Mouse (Mus musculus) gastrocnemius, postnatal 4 days (tissue): ENCODE measurements around the gene Pdk1. TPM values are rescaled to one million over a fixed set of nuclear protein-coding genes. Genes with fewer than 3 reads are reported as not detected.
A peak's percentile ranks its signal among the peaks of the same experiment; 100 is the strongest.
"Not testable (repeated sequence)": the region's sequence is repeated elsewhere in the genome, so short reads cannot be mapped to it uniquely, and the experiment has no call there.

Source experiments
- DNase-seq, 2 experiments: peaks; one replicate each; pipeline ENCODE4 v3.0.0; 2021 to 2022; ENCODE audit warnings: low spot score in 2 of 2, mixed read lengths in 2 of 2
- long read RNA-seq, 2 experiments: library from polyadenylated mRNA; stranded (forward); transcript quantifications; one replicate each; pipeline ENCODE4 v2.0.0; 2021
- total RNA-seq, 2 experiments: library from RNA; stranded (reverse); gene quantifications; 2 replicates each; pipeline ENCODE4 v1.2.3; 2021

The Pdk1 gene
- total RNA-seq = 10 to 100 TPM; 54.3 to 56.0 TPM
- long read RNA-seq, experiment 1, full-length matches to known transcripts = 37 of 54 reads
- long read RNA-seq, experiment 1, partial matches to known transcripts = 6 of 54 reads
- long read RNA-seq, experiment 1, other reads (novel, unspliced or antisense) = 11 of 54 reads
- long read RNA-seq, experiment 2, full-length matches to known transcripts = 41 of 52 reads
- long read RNA-seq, experiment 2, partial matches to known transcripts = 3 of 52 reads
- long read RNA-seq, experiment 2, other reads (novel, unspliced or antisense) = 8 of 52 reads

- DNase-seq = peak; percentile 98 to 99
Observed at GRCm38 (mm10) chr2:71872801-71873443, at the start of gene Pdk1. TSS of gene Pdk1 (plus strand) at chr2:71873224.

GRCm38 (mm10) chr2:71824146-71824545, 48.9 kb upstream of the Pdk1 start:
- no peak for DNase-seq

- DNase-seq = no peak
Observed at GRCm38 (mm10) chr2:71827711-71828110, 45.3 kb upstream of the Pdk1 start.

- no peak for DNase-seq
Observed at GRCm38 (mm10) chr2:71828928-71829327, 44.1 kb upstream of the Pdk1 start.

GRCm38 (mm10) chr2:71833626-71834025, 39.4 kb upstream of the Pdk1 start:
- DNase-seq = no peak

- DNase-seq = no peak
Observed at GRCm38 (mm10) chr2:71834371-71834770, 38.7 kb upstream of the Pdk1 start.

GRCm38 (mm10) chr2:71835556-71835955, 37.5 kb upstream of the Pdk1 start:
- DNase-seq = no peak

- no peak for DNase-seq
Observed at GRCm38 (mm10) chr2:71836232-71836631, 36.8 kb upstream of the Pdk1 start.

GRCm38 (mm10) chr2:71837261-71837660, 35.8 kb upstream of the Pdk1 start:
- DNase-seq = no peak

GRCm38 (mm10) chr2:71837791-71838190, 35.2 kb upstream of the Pdk1 start:
- DNase-seq = peak in 1 of 2 experiments; percentile 71

GRCm38 (mm10) chr2:71843316-71843715, 29.7 kb upstream of the Pdk1 start:
- DNase-seq = no peak

GRCm38 (mm10) chr2:71844906-71845305, 28.1 kb upstream of the Pdk1 start:
- no peak for DNase-seq

- DNase-seq = not testable (repeated sequence)
Observed at GRCm38 (mm10) chr2:71852161-71852560, 20.9 kb upstream of the Pdk1 start.

GRCm38 (mm10) chr2:71855076-71855475, 17.9 kb upstream of the Pdk1 start:
- no peak for DNase-seq

GRCm38 (mm10) chr2:71863531-71864173, 9.4 kb upstream of the Pdk1 start:
- no peak for DNase-seq

GRCm38 (mm10) chr2:71865022-71865421, 8.0 kb upstream of the Pdk1 start:
- DNase-seq = no peak

- DNase-seq = no peak
Observed at GRCm38 (mm10) chr2:71865935-71866334, 7.1 kb upstream of the Pdk1 start.

- no peak for DNase-seq
Observed at GRCm38 (mm10) chr2:71866565-71866964, 6.5 kb upstream of the Pdk1 start.

- no peak for DNase-seq
Observed at GRCm38 (mm10) chr2:71867019-71867418, 6.0 kb upstream of the Pdk1 start.

GRCm38 (mm10) chr2:71867480-71867879, 5.5 kb upstream of the Pdk1 start:
- DNase-seq = no peak

GRCm38 (mm10) chr2:71868256-71868655, 4.8 kb upstream of the Pdk1 start:
- no peak for DNase-seq

GRCm38 (mm10) chr2:71872141-71872540, 883 bp upstream of the Pdk1 start:
- DNase-seq = no peak
